Mouse (Mus musculus): ENCODE data around the gene Cct8l1.

DNA sequence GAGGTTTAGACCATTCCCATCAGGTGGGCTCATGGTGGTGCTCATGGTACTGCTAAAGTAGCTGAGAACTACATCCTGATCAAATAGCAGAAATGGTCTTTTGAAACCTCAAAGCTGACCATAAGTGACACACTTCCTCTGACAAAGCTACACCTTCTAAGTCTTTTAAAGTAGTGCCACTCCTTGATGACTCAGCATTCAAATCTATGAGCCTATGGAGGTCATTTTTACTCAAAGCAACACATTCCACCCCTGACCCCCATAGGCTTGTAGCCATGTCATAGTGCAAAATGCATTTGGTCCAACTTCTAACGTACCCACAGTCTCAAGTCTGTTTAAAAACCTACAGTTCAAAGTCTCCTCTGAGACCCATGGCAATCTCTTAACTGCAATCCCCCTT, 35.0 kb downstream of the Cct8l1 start:
- TF ChIP-seq CTCF (IDR thresholded peaks at IDR 0.05; ENCODE audit: borderline replicate concordance, control insufficient read depth, extremely low read depth, insufficient read depth, low read length, poor library complexity) (no peak), POLR2A (IDR thresholded peaks at IDR 0.05; ENCODE audit: control insufficient read depth, extremely low read depth, insufficient read depth, low read length, poor library complexity) (no peak)
